Mouse (Mus musculus) G1E (cell line): ENCODE results near the gene Sit1.

ENCODE experiments used
- CTCF ChIP-seq: IDR thresholded peaks from 2 replicates; pipeline ENCODE4 v1.5.1; 2012; ENCODE audit warnings: low read depth, low read length, inconsistent platforms, mixed read lengths
- GATA1 ChIP-seq: IDR thresholded peaks from 2 replicates; pipeline ENCODE4 v1.6.1; 2012; ENCODE audit warnings: borderline replicate concordance, low read length, inconsistent platforms, mixed read lengths
- TAL1 ChIP-seq: conservative IDR thresholded peaks from 2 replicates; pipeline ENCODE4 v1.6.1; 2012; ENCODE audit warnings: low read depth, low read length, inconsistent platforms, mixed read lengths

DNA sequence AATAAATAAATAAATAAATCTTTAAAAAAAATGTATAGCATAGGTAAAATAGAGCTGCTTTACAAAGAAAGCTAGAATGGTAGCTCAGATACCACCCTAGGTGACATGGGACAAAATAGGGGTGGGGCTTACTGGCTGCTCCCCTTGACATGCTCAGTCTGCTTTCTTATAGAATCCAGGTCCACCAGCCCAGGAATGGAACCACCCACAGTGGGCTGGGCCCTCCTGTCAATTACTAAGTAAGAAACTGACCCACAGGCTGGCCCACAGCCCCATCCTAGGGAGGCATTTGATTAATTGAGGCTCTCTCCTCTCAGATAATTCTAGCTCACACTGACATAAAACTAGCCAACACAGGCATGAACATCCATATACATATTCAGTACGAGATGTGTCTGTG lies 50.7 kb downstream of the Sit1 start:
- TF ChIP-seq CTCF (no peak), TAL1 (no peak), GATA1 (no peak)
